Mouse (Mus musculus): ENCODE measurements around the gene Map2k6. TPM values are rescaled to one million over a fixed set of nuclear protein-coding genes. Genes with fewer than 3 reads are reported as not detected.

Map2k6 gene
- total RNA-seq, 4 experiments from 2014 or later: 1.7 to 7.9 (median 5.0) TPM

GRCm38 (mm10) chr11:110487796-110488195, 88.9 kb downstream of the Map2k6 start:
- DNase-seq: no peak

GRCm38 (mm10) chr11:110488301-110488700, 89.4 kb downstream of the Map2k6 start:
- DNase-seq: no peak

GRCm38 (mm10) chr11:110495323-110496060, 96.6 kb downstream of the Map2k6 start:
- DNase-seq: no peak

- peak; percentile 38 for DNase-seq
Observed at GRCm38 (mm10) chr11:110496061-110496446, 97.1 kb downstream of the Map2k6 start.

- no peak for DNase-seq
Observed at GRCm38 (mm10) chr11:110497743-110498142, 98.8 kb downstream of the Map2k6 start.

GRCm38 (mm10) chr11:110498651-110499213, 99.8 kb downstream of the Map2k6 start:
- peak; percentile 28 for DNase-seq

- DNase-seq: no peak
Observed at GRCm38 (mm10) chr11:110502937-110503670, 104.2 kb downstream of the Map2k6 start.

- DNase-seq: no peak
Observed at GRCm38 (mm10) chr11:110511466-110511865, 112.5 kb downstream of the Map2k6 start.

- no peak for DNase-seq
Observed at GRCm38 (mm10) chr11:110518648-110519047, 119.7 kb downstream of the Map2k6 start.

- DNase-seq: peak; percentile 15
Observed at GRCm38 (mm10) chr11:110522906-110523305, 124.0 kb downstream of the Map2k6 start.

- no peak for DNase-seq
Observed at GRCm38 (mm10) chr11:110526156-110526555, 127.2 kb downstream of the Map2k6 start.

GRCm38 (mm10) chr11:110531087-110531486, 132.2 kb downstream of the Map2k6 start:
- DNase-seq: no peak

- no peak for DNase-seq
Observed at GRCm38 (mm10) chr11:110534856-110535255, 135.9 kb downstream of the Map2k6 start.

GRCm38 (mm10) chr11:110536533-110536932, 137.6 kb downstream of the Map2k6 start:
- DNase-seq: no peak

GRCm38 (mm10) chr11:110537602-110538001, 138.7 kb downstream of the Map2k6 start:
- DNase-seq: peak; percentile 45

- no peak for DNase-seq
Observed at GRCm38 (mm10) chr11:110538206-110538605, 139.3 kb downstream of the Map2k6 start.

GRCm38 (mm10) chr11:110541933-110542332, 143.0 kb downstream of the Map2k6 start:
- no peak for DNase-seq

GRCm38 (mm10) chr11:110544419-110545210, 145.7 kb downstream of the Map2k6 start:
- no peak for DNase-seq

GRCm38 (mm10) chr11:110545416-110545815, 146.5 kb downstream of the Map2k6 start:
- no peak for DNase-seq

- DNase-seq: no peak
Observed at GRCm38 (mm10) chr11:110551471-110551967, 152.6 kb downstream of the Map2k6 start.

GRCm38 (mm10) chr11:110562320-110563081, 163.6 kb downstream of the Map2k6 start:
- no peak for DNase-seq

- DNase-seq: no peak
Observed at GRCm38 (mm10) chr11:110563272-110563671, 164.3 kb downstream of the Map2k6 start.

All from adrenal gland, adult 8-10 months (tissue).